Mouse (Mus musculus): Measurements from ENCODE around the gene Itgb3.

- TF ChIP-seq CTCF (IDR thresholded peaks at IDR 0.05; ENCODE audit: borderline replicate concordance, control insufficient read depth, extremely low read depth, insufficient read depth, low read length, poor library complexity) (no peak), POLR2A (IDR thresholded peaks at IDR 0.05; ENCODE audit: control insufficient read depth, extremely low read depth, insufficient read depth, low read length, poor library complexity) (no peak)
Measured at GRCm38 (mm10) chr11:104614130-104614529, 6.3 kb downstream of the Itgb3 start.

Data from thymus, adult 2 months (tissue).